Mouse (Mus musculus) ovary, postnatal 14 days (tissue): ENCODE results near the gene Scarb2.
A peak's percentile ranks its signal among the peaks of the same experiment; 100 is the strongest.
"Not testable (repeated sequence)": the region's sequence is repeated elsewhere in the genome, so short reads cannot be mapped to it uniquely, and the experiment has no call there.

Experiments
- DNase-seq: peaks from one replicate; pipeline ENCODE4 v3.0.0; 2022; ENCODE audit warnings: low spot score

Scarb2 gene

GRCm38 (mm10) chr5:92506733-92507132 is at the start of gene Scarb2:
Gene Scarb2, minus strand, starts transcription at chr5:92506833.
- no peak for DNase-seq

GRCm38 (mm10) chr5:92555905-92556304 is 49.3 kb upstream of the Scarb2 start:
- no peak for DNase-seq

GRCm38 (mm10) chr5:92554891-92555511 is 48.4 kb upstream of the Scarb2 start, which contains the start of gene Fam47e:
Gene Fam47e, plus strand, starts transcription at chr5:92555069.
- DNase-seq, result no peak

GRCm38 (mm10) chr5:92554443-92554842 is 47.8 kb upstream of the Scarb2 start:
- DNase-seq, result no peak

- no peak for DNase-seq
Measured at GRCm38 (mm10) chr5:92553939-92554338, 47.3 kb upstream of the Scarb2 start.

- no peak for DNase-seq
Measured at GRCm38 (mm10) chr5:92552611-92553010, 46.0 kb upstream of the Scarb2 start.

GRCm38 (mm10) chr5:92539698-92540097 is 33.1 kb upstream of the Scarb2 start:
- no peak for DNase-seq

GRCm38 (mm10) chr5:92524821-92525258 is 18.2 kb upstream of the Scarb2 start:
- DNase-seq, result no peak

- not testable (repeated sequence) for DNase-seq
Measured at GRCm38 (mm10) chr5:92521131-92521530, 14.5 kb upstream of the Scarb2 start.

- no peak for DNase-seq
Measured at GRCm38 (mm10) chr5:92512066-92512465, 5.4 kb upstream of the Scarb2 start.

- no peak for DNase-seq
Measured at GRCm38 (mm10) chr5:92511256-92511655, 4.6 kb upstream of the Scarb2 start.

GRCm38 (mm10) chr5:92508853-92509252 is 2.2 kb upstream of the Scarb2 start:
- no peak for DNase-seq

GRCm38 (mm10) chr5:92506301-92506729 is 318 bp downstream of the Scarb2 start:
- no peak for DNase-seq

GRCm38 (mm10) chr5:92505402-92505865 is 1.2 kb downstream of the Scarb2 start:
- DNase-seq, result peak; percentile 95

GRCm38 (mm10) chr5:92504676-92505400 is 1.8 kb downstream of the Scarb2 start:
- no peak for DNase-seq

- no peak for DNase-seq
Measured at GRCm38 (mm10) chr5:92503856-92504618, 2.6 kb downstream of the Scarb2 start.

- DNase-seq, result no peak
Measured at GRCm38 (mm10) chr5:92503356-92503847, 3.2 kb downstream of the Scarb2 start.

- no peak for DNase-seq
Measured at GRCm38 (mm10) chr5:92499378-92499777, 7.3 kb downstream of the Scarb2 start.

- no peak for DNase-seq
Measured at GRCm38 (mm10) chr5:92498661-92499060, 8.0 kb downstream of the Scarb2 start.

GRCm38 (mm10) chr5:92498225-92498624 is 8.4 kb downstream of the Scarb2 start:
- DNase-seq, result no peak

GRCm38 (mm10) chr5:92495771-92496409 is 10.7 kb downstream of the Scarb2 start:
- DNase-seq, result no peak

- DNase-seq, result no peak
Measured at GRCm38 (mm10) chr5:92495291-92495690, 11.3 kb downstream of the Scarb2 start.
